Mouse (Mus musculus) gastrocnemius, adult 18-20 months (tissue): ENCODE data around the gene Gucy2c. TPM values are rescaled to one million over a fixed set of nuclear protein-coding genes. Genes with fewer than 3 reads are reported as not detected.

Experiments
- DNase-seq: peaks from one replicate; pipeline ENCODE4 v3.0.0; 2021; ENCODE audit warnings: low spot score
- total RNA-seq, 2 experiments: library from RNA; stranded (reverse); gene quantifications; 2 replicates each; pipeline ENCODE4 v1.2.3; 2021

Gene Gucy2c
- total RNA-seq, 2 experiments from 2014 or later: not detected

- DNase-seq: peak; percentile 80
Measured at GRCm38 (mm10) chr6:136742352-136743118, 39.0 kb downstream of the Gucy2c start.

- DNase-seq: no peak
Measured at GRCm38 (mm10) chr6:136741281-136741680, 40.3 kb downstream of the Gucy2c start.

GRCm38 (mm10) chr6:136735766-136736165 lies 45.8 kb downstream of the Gucy2c start:
- DNase-seq: no peak

GRCm38 (mm10) chr6:136728144-136728543 lies 53.4 kb downstream of the Gucy2c start:
- DNase-seq: no peak

- DNase-seq: no peak
Measured at GRCm38 (mm10) chr6:136723171-136723570, 58.4 kb downstream of the Gucy2c start.

- DNase-seq: no peak
Measured at GRCm38 (mm10) chr6:136722565-136722964, 59.0 kb downstream of the Gucy2c start.

- DNase-seq: peak; percentile 52
Measured at GRCm38 (mm10) chr6:136721925-136722324, 59.6 kb downstream of the Gucy2c start.

- no peak for DNase-seq
Measured at GRCm38 (mm10) chr6:136720436-136720835, 61.1 kb downstream of the Gucy2c start.

GRCm38 (mm10) chr6:136715881-136716431 lies 65.6 kb downstream of the Gucy2c start:
- no peak for DNase-seq

GRCm38 (mm10) chr6:136714097-136714496 lies 67.5 kb downstream of the Gucy2c start:
- DNase-seq: no peak

GRCm38 (mm10) chr6:136710408-136710807 lies 71.2 kb downstream of the Gucy2c start:
- DNase-seq: no peak

GRCm38 (mm10) chr6:136708597-136708996 lies 73.0 kb downstream of the Gucy2c start:
- no peak for DNase-seq

GRCm38 (mm10) chr6:136701878-136702277 lies 79.7 kb downstream of the Gucy2c start:
- no peak for DNase-seq

GRCm38 (mm10) chr6:136701185-136701584 lies 80.4 kb downstream of the Gucy2c start:
- no peak for DNase-seq

- DNase-seq: no peak
Measured at GRCm38 (mm10) chr6:136691314-136691713, 90.3 kb downstream of the Gucy2c start.

- no peak for DNase-seq
Measured at GRCm38 (mm10) chr6:136690527-136690926, 91.0 kb downstream of the Gucy2c start.

- peak; percentile 5 for DNase-seq
Measured at GRCm38 (mm10) chr6:136689790-136690413, 91.7 kb downstream of the Gucy2c start.

GRCm38 (mm10) chr6:136685433-136685832 lies 96.1 kb downstream of the Gucy2c start:
- DNase-seq: no peak

- no peak for DNase-seq
Measured at GRCm38 (mm10) chr6:136683410-136684334, 97.9 kb downstream of the Gucy2c start.

- no peak for DNase-seq
Measured at GRCm38 (mm10) chr6:136679381-136679780, 102.2 kb downstream of the Gucy2c start.

- DNase-seq: no peak
Measured at GRCm38 (mm10) chr6:136674935-136675334, 106.6 kb downstream of the Gucy2c start.

GRCm38 (mm10) chr6:136672467-136672866 lies 109.1 kb downstream of the Gucy2c start:
- DNase-seq: peak; percentile 56
